Mouse (Mus musculus): ENCODE measurements around the gene Vmn1r73. TPM values are rescaled to one million over a fixed set of nuclear protein-coding genes. Genes with fewer than 3 reads are reported as not detected.

The Vmn1r73 gene
- total RNA-seq (2021), result not detected
- long read RNA-seq, experiment 1, result 0 reads
- long read RNA-seq, experiment 2, result 0 reads

DNA sequence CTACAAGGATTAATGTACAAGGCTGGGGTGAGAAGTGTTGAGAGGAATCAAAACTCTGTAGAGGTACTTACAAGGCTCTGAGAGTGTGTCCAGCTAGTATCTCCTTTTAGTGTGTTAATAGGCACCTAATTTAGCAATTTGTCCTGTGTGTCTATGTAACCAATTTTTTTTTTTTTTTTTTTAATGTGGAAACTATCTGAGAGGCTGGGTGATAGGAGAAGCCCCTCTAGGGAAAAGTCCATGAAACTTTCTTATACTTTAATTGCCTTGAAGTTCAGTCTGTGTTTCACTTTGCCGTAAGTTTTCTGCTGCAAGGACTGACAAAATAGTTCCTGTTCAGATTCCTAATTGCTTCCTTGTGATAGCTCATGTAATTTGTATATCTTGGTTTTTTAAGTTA, at the start of gene Vmn1r73:
Gene Vmn1r73, plus strand, starts transcription at position 301 of the 400 bp plus-strand sequence.
- no peak for DNase-seq

Other genes with a start within 250 kb of the Vmn1r73 start
- gene Zscan4-ps2, start 216.0 kb upstream of the Vmn1r73 start, total RNA-seq (2021), result not detected
- not detected for gene Zscan4-ps3, start 121.0 kb upstream of the Vmn1r73 start, total RNA-seq (2021)
- gene Vmn1r72, start 50.1 kb upstream of the Vmn1r73 start, total RNA-seq (2021), result not detected
- gene Vmn1r74, start 103.7 kb downstream of the Vmn1r73 start, total RNA-seq (2021), result not detected
- not detected for gene Vmn1r75, start 144.4 kb downstream of the Vmn1r73 start, total RNA-seq (2021)
- gene Vmn1r76, start 207.9 kb downstream of the Vmn1r73 start, total RNA-seq (2021), result not detected